Mouse (Mus musculus) c-Kit-positive CD71-positive TER-119-positive erythroid progenitor cells, embryonic 14.5 days (primary cell): ENCODE measurements around the gene Mapre3.
A peak's percentile ranks its signal among the peaks of the same experiment; 100 is the strongest.
"Not testable (repeated sequence)": the region's sequence is repeated elsewhere in the genome, so short reads cannot be mapped to it uniquely, and the experiment has no call there.

ENCODE experiments used
- DNase-seq: peaks from one replicate; pipeline ENCODE4 v3.0.0-alpha.2; 2013; ENCODE audit warnings: low spot score

The Mapre3 gene

GRCm38 (mm10) chr5:30881839-30882238 lies 67.4 kb downstream of the Mapre3 start:
- DNase-seq, result not testable (repeated sequence)

GRCm38 (mm10) chr5:30886209-30886608 lies 71.8 kb downstream of the Mapre3 start:
- DNase-seq, result no peak

GRCm38 (mm10) chr5:30886731-30887130 lies 72.3 kb downstream of the Mapre3 start:
- no peak for DNase-seq

GRCm38 (mm10) chr5:30887331-30887761 lies 72.9 kb downstream of the Mapre3 start:
- DNase-seq, result peak; percentile 78

GRCm38 (mm10) chr5:30887858-30888336 lies 73.5 kb downstream of the Mapre3 start:
- DNase-seq, result peak; percentile 97

- peak; percentile 90 for DNase-seq
Observed at GRCm38 (mm10) chr5:30888337-30889087, 74.1 kb downstream of the Mapre3 start, which contains the start of gene Agbl5. Agbl5 (plus strand) TSS chr5:30888694.

GRCm38 (mm10) chr5:30889088-30889754 lies 74.8 kb downstream of the Mapre3 start:
- DNase-seq, result peak; percentile 21

GRCm38 (mm10) chr5:30890375-30890774 lies 75.9 kb downstream of the Mapre3 start:
- no peak for DNase-seq

- no peak for DNase-seq
Observed at GRCm38 (mm10) chr5:30901860-30902259, 87.4 kb downstream of the Mapre3 start.

GRCm38 (mm10) chr5:30907413-30908059 lies 93.1 kb downstream of the Mapre3 start, which contains the start of gene Ost4:
Ost4 (minus strand) TSS chr5:30907788.
- peak; percentile 94 for DNase-seq

GRCm38 (mm10) chr5:30908426-30909299 lies 94.2 kb downstream of the Mapre3 start:
- no peak for DNase-seq

GRCm38 (mm10) chr5:30909300-30909659 lies 94.8 kb downstream of the Mapre3 start:
- no peak for DNase-seq

- no peak for DNase-seq
Observed at GRCm38 (mm10) chr5:30909863-30910262, 95.4 kb downstream of the Mapre3 start.

- DNase-seq, result no peak
Observed at GRCm38 (mm10) chr5:30910481-30910880, 96.0 kb downstream of the Mapre3 start.

- DNase-seq, result no peak
Observed at GRCm38 (mm10) chr5:30912156-30912555, 97.7 kb downstream of the Mapre3 start.

- DNase-seq, result no peak
Observed at GRCm38 (mm10) chr5:30913060-30913841, 98.8 kb downstream of the Mapre3 start, which contains the start of gene Emilin1. Emilin1 (plus strand) TSS chr5:30913402.

- no peak for DNase-seq
Observed at GRCm38 (mm10) chr5:30914101-30914635, 99.7 kb downstream of the Mapre3 start.

- DNase-seq, result no peak
Observed at GRCm38 (mm10) chr5:30914849-30915248, 100.4 kb downstream of the Mapre3 start.

- no peak for DNase-seq
Observed at GRCm38 (mm10) chr5:30915456-30915855, 101.0 kb downstream of the Mapre3 start.
